Mouse (Mus musculus): Measurements from ENCODE around the gene 7530416G11Rik.

DNA sequence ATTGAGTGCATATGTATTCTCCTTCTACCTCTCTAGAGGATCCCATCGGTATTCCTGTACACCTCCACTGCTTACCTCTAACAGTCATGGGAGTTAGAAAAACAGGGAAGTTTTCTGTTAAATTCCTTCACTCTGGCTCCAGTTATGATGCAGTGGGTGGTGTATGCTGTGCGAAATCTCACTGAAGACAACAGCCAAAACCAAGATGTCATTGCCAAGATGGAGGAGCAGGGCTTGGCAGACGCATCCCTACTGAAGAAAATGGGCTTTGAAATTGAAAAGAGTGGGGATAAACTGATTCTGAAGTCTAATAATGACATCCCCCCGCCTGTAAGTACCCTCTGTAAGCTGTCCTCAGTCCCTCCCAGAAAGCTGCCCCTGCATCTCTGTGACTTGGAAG, 40.9 kb downstream of the 7530416G11Rik start:
- TF ChIP-seq CTCF (conservative IDR thresholded peaks at IDR 0.05; ENCODE audit: low read length) (no peak), POU5F1 (IDR thresholded peaks at IDR 0.05; ENCODE audit: borderline replicate concordance, low read length) (no peak), NANOG (IDR thresholded peaks at IDR 0.05; ENCODE audit: borderline replicate concordance, low read length) (no peak)
